Mouse (Mus musculus): ENCODE measurements at regions not wholly inside any gene's neighbourhood (a gene's known extent, or its start where the extent isn't known, plus 50 kb on each side); places are given as distances from the start of the nearest gene placed in this dataset.

DNA sequence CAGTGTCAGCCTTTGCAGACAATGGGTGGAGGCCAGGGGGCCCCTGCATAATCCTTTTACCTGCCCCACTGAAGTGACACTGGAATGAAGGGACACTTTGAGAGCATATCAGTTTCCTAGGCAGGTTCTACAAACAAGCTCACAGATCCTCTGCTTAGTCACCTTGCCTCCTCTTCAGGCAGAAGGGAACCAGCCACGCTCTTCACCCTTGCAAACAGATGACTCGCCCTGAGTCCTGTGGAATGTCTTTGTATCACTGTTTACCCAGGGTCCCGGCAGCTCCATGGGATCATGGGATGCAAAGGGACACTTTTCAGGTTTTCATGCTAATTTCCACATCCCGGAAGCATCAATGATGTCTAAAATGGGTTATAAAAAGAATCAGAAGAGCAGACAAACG lies 94.2 kb downstream of the Pax1 start:
- no peak for DNase-seq

DNA sequence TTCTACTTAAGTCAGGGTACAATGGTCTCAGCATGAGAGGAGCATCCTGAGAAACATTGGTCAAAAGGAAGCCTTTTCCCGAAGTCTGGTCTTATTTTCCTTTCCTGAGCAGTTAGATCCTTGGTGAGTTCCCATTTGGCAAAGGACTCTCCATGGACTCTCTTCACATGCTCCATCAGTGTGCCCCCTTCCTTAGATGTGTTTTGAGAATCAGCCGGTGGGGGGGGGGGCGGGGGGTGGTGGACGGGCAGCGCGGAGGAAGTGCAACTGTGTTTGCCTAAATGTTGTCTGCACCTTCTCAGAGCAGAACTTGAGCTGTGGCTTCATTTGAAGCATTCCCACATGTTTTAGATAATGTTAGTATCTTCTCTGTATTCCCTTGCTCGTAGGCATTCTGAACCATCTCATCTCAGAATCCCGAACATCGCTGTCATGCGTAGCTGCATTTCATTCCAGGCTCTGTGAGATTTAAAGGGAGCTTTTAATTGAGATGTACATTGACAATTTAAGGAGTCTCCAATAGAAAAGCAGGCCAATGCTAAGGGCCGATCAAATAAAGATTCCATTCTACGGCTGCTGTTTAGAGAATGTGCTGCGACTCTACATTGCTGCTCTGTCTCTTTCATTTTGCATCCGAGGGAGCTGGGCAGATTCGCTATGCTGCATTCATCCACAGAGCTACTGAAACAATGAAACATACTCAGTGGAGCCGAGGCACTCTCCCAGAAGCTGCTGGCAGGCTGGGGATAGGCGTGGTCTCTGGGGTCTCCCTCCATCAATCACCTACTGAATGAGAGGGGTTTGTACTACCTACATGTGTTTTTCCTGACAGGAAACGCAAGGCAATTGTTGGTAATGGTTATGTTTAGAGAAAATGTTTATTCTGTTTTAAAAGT lies 92.9 kb downstream of the Pax1 start:
- no peak for DNase-seq

Measured in adrenal gland, adult 8-10 months (tissue).